Mouse (Mus musculus) MEL (cell line): Measurements from ENCODE around the gene Hck. TPM values are rescaled to one million over a fixed set of nuclear protein-coding genes. Genes with fewer than 3 reads are reported as not detected.

Experiments used
- DNase-seq: peaks from one replicate; pipeline ENCODE4 v3.0.0; 2011; ENCODE audit warnings: low read depth, low spot score
- H3K27ac ChIP-seq: 2 replicates; pipeline ENCODE4 v1.5.1; 2012; ENCODE audit warnings: low read depth, mild to moderate bottlenecking, control low read depth, low read length, moderate library complexity; ENCODE audit not compliant: control insufficient read depth
- H3K27me3 ChIP-seq, 2 experiments: fragments of 150-350 bp in 1 of 2; sonication (generic) in 1 of 2; 2 replicates each; pipeline ENCODE4 v1.6.1; 2012; ENCODE audit warnings: low read length in 2 of 2, mild to moderate bottlenecking in 2 of 2, improper control_type of control experiment in 1 of 2, moderate library complexity in 1 of 2; ENCODE audit not compliant: insufficient read depth in 2 of 2, control insufficient read depth in 1 of 2
- H3K36me3 ChIP-seq, 2 experiments: 2 replicates each; pipeline ENCODE4 v1.6.1; 2012 to 2014; ENCODE audit warnings: low read length in 2 of 2, improper control_type of control experiment in 1 of 2, inconsistent platforms in 1 of 2, mild to moderate bottlenecking in 1 of 2; ENCODE audit not compliant: insufficient read depth in 2 of 2, control insufficient read depth in 1 of 2
- H3K4me1 ChIP-seq, 2 experiments: fragments of 150-350 bp in 1 of 2; sonication (generic) in 1 of 2; 2 replicates each; pipeline ENCODE4 v1.6.1; 2012; ENCODE audit warnings: low read length in 2 of 2, improper control_type of control experiment in 1 of 2, mild to moderate bottlenecking in 1 of 2; ENCODE audit not compliant: insufficient read depth in 2 of 2, control insufficient read depth in 1 of 2
- H3K4me3 ChIP-seq, 2 experiments: fragments of 150-350 bp in 1 of 2; sonication (generic) in 1 of 2; 2 replicates each; pipeline ENCODE4 v1.5.1; 2012; ENCODE audit warnings: low read depth in 2 of 2, low read length in 2 of 2, mild to moderate bottlenecking in 2 of 2, moderate library complexity in 2 of 2, control low read depth in 1 of 2, improper control_type of control experiment in 1 of 2; ENCODE audit not compliant: control insufficient read depth in 1 of 2, insufficient read depth in 1 of 2
- H3K79me2 ChIP-seq: 2 replicates; pipeline ENCODE4 v1.6.1; 2012; ENCODE audit warnings: mild to moderate bottlenecking, low read length, moderate library complexity; ENCODE audit not compliant: control insufficient read depth, poor library complexity, insufficient read depth
- H3K9ac ChIP-seq: 2 replicates; pipeline ENCODE4 v1.6.1; 2012; ENCODE audit warnings: low read depth, mild to moderate bottlenecking, control low read depth, low read length, moderate library complexity; ENCODE audit not compliant: control insufficient read depth, poor library complexity, severe bottlenecking
- H3K9me3 ChIP-seq: fragments of 150-350 bp; sonication (generic); replicated peaks from 2 replicates; pipeline ENCODE4 v1.6.1; 2012; ENCODE audit warnings: mild to moderate bottlenecking, low read length, improper control_type of control experiment, moderate library complexity; ENCODE audit not compliant: insufficient read depth
- BHLHE40 ChIP-seq: IDR thresholded peaks from 2 replicates; pipeline ENCODE4 v1.6.1; 2012; ENCODE audit warnings: low read depth, mild to moderate bottlenecking, inconsistent platforms, low read length, improper control_type of control experiment, borderline replicate concordance
- CHD1 ChIP-seq: IDR thresholded peaks from 2 replicates; pipeline ENCODE4 v1.6.1; 2012; ENCODE audit warnings: low read depth, mild to moderate bottlenecking, inconsistent platforms, low read length, improper control_type of control experiment
- CHD2 ChIP-seq: IDR thresholded peaks from 2 replicates; pipeline ENCODE4 v1.6.1; 2011; ENCODE audit warnings: low read length, improper control_type of control experiment
- ELF1 ChIP-seq: IDR thresholded peaks from 2 replicates; pipeline ENCODE4 v1.6.1; 2014; ENCODE audit warnings: low read depth, mild to moderate bottlenecking, inconsistent platforms, low read length, improper control_type of control experiment, moderate library complexity
- EP300 ChIP-seq, 2 experiments: IDR thresholded peaks; 2 replicates each; pipeline ENCODE4 v1.6.1; 2011; ENCODE audit warnings: improper control_type of control experiment in 2 of 2, low read length in 2 of 2, low read depth in 1 of 2, mild to moderate bottlenecking in 1 of 2
- ETS1 ChIP-seq: IDR thresholded peaks from 2 replicates; pipeline ENCODE4 v1.6.1; 2012; ENCODE audit warnings: low read depth, mild to moderate bottlenecking, inconsistent platforms, low read length, improper control_type of control experiment, moderate library complexity
- GABPA ChIP-seq: IDR thresholded peaks from 2 replicates; pipeline ENCODE4 v1.6.1; 2012; ENCODE audit warnings: low read depth, mild to moderate bottlenecking, inconsistent platforms, low read length, improper control_type of control experiment, moderate library complexity
- GATA1 ChIP-seq: IDR thresholded peaks from 2 replicates; pipeline ENCODE4 v1.6.1; 2011; ENCODE audit warnings: low read depth, low read length, improper control_type of control experiment
- MAFK ChIP-seq: IDR thresholded peaks from 2 replicates; pipeline ENCODE4 v1.6.1; 2011; ENCODE audit warnings: low read depth, mild to moderate bottlenecking, low read length, improper control_type of control experiment, borderline replicate concordance
- MAX ChIP-seq: IDR thresholded peaks from 2 replicates; pipeline ENCODE4 v1.6.1; 2011; ENCODE audit warnings: low read length, improper control_type of control experiment
- MAZ ChIP-seq: IDR thresholded peaks from 2 replicates; pipeline ENCODE4 v1.6.1; 2012; ENCODE audit warnings: low read depth, mild to moderate bottlenecking, inconsistent platforms, low read length, improper control_type of control experiment
- MXI1 ChIP-seq: IDR thresholded peaks from 2 replicates; pipeline ENCODE4 v1.6.1; 2011; ENCODE audit warnings: mild to moderate bottlenecking, low read depth, low read length, improper control_type of control experiment
- MYB ChIP-seq: IDR thresholded peaks from 2 replicates; pipeline ENCODE4 v1.6.1; 2011; ENCODE audit warnings: mild to moderate bottlenecking, low read depth, low read length, improper control_type of control experiment
- MYC ChIP-seq: IDR thresholded peaks from 2 replicates; pipeline ENCODE4 v1.6.1; 2011; ENCODE audit warnings: low read depth, mild to moderate bottlenecking, low read length, improper control_type of control experiment, moderate library complexity
- NELFE ChIP-seq: IDR thresholded peaks from 2 replicates; pipeline ENCODE4 v1.6.1; 2011; ENCODE audit warnings: low read depth, low read length, improper control_type of control experiment
- NRF1 ChIP-seq: IDR thresholded peaks from 2 replicates; pipeline ENCODE4 v1.6.1; 2014; ENCODE audit warnings: low read depth, mild to moderate bottlenecking, inconsistent platforms, low read length, improper control_type of control experiment, moderate library complexity; ENCODE audit not compliant: poor library complexity, insufficient read depth, severe bottlenecking
- POLR2A ChIP-seq, 2 experiments: IDR thresholded peaks; 2 replicates each; pipeline ENCODE4 v1.6.1; 2011 to 2012; ENCODE audit warnings: low read length in 2 of 2, mild to moderate bottlenecking in 2 of 2, control low read depth in 1 of 2, improper control_type of control experiment in 1 of 2, low read depth in 1 of 2, moderate library complexity in 1 of 2; ENCODE audit not compliant: control insufficient read depth in 1 of 2, insufficient read depth in 1 of 2, poor library complexity in 1 of 2
- RAD21 ChIP-seq: IDR thresholded peaks from 2 replicates; pipeline ENCODE4 v1.6.1; 2011; ENCODE audit warnings: mild to moderate bottlenecking, low read depth, low read length, improper control_type of control experiment
- SIN3A ChIP-seq: IDR thresholded peaks from 2 replicates; pipeline ENCODE4 v1.6.1; 2012; ENCODE audit warnings: low read length, improper control_type of control experiment, inconsistent platforms
- SMC3 ChIP-seq: IDR thresholded peaks from 2 replicates; pipeline ENCODE4 v1.6.1; 2011; ENCODE audit warnings: low read depth, low read length, improper control_type of control experiment
- TAL1 ChIP-seq: IDR thresholded peaks from 2 replicates; pipeline ENCODE4 v1.6.1; 2012; ENCODE audit warnings: mild to moderate bottlenecking, inconsistent platforms, low read length, moderate library complexity, mixed read lengths
- TCF12 ChIP-seq: IDR thresholded peaks from 2 replicates; pipeline ENCODE4 v1.6.1; 2014; ENCODE audit warnings: low read depth, mild to moderate bottlenecking, inconsistent platforms, low read length, improper control_type of control experiment, moderate library complexity
- polyA plus RNA-seq, 2 experiments: library from polyadenylated mRNA; stranded (reverse) in 1 of 2; unstranded in 1 of 2; fragments of >175 nt in 1 of 2; fragments of >200 nt in 1 of 2; gene quantifications; 2 replicates each; pipeline versions ENCODE4 v1.2.1 to v1.2.4; 2012; ENCODE audit warnings: low replicate concordance in 2 of 2, low read depth in 1 of 2; ENCODE audit not compliant: insufficient read length in 2 of 2, insufficient read depth in 1 of 2, missing spikeins in 1 of 2
- total RNA-seq: library from RNA; depleted of rRNA; stranded (reverse); fragments of 300-350 nt; gene quantifications from 2 replicates; pipeline ENCODE4 v1.2.3, GENCODE M21; 2012; rRNA removed

The Hck gene
- total and polyA plus RNA-seq, 3 experiments = not detected

- DNase-seq = peak; percentile 79
- H3K9me3 ChIP-seq = no peaks in the 10 kb centered on the region
- H3K4me3 ChIP-seq = no peak overlapping the region
- TF ChIP-seq GATA1 = peak; percentile 63; the same call in 1 of the 2 replicates
- no peak for TF ChIP-seq MAFK
- no peak for TF ChIP-seq CHD1
- peak; percentile 64 to 81 for TF ChIP-seq EP300 (IDR thresholded peaks at IDR 0.05; ENCODE audit: low read depth in 1 of 2, low read length in 2 of 2)
- TF ChIP-seq POLR2A (IDR thresholded peaks at IDR 0.05; ENCODE audit: control insufficient read depth in 1 of 2, insufficient read depth in 1 of 2, low read depth in 1 of 2, low read length in 2 of 2, poor library complexity in 1 of 2) = no peak
- no peak for TF ChIP-seq MYB
- no peak for TF ChIP-seq SMC3
- TF ChIP-seq MXI1 = peak; percentile 33; the same call in 1 of the 2 replicates
- TF ChIP-seq SIN3A = peak; percentile 69; the same call in 1 of the 2 replicates
- no peak for TF ChIP-seq NELFE
- peak; percentile 31; the same call in 1 of the 2 replicates for TF ChIP-seq MAX
- TF ChIP-seq MYC = peak; percentile 66; the same call in 1 of the 2 replicates
- TF ChIP-seq RAD21 = no peak
- no peak for TF ChIP-seq NRF1
- peak; percentile 96 for TF ChIP-seq ETS1
- no peak for TF ChIP-seq BHLHE40
- peak; percentile 33; the same call in 1 of the 2 replicates for TF ChIP-seq ELF1
- TF ChIP-seq TCF12 = 0 out of 2 replicates have a peak, but pooled peaks have one; percentile 18
- TF ChIP-seq MAZ = no peak
- no peak for TF ChIP-seq CHD2
- 0 out of 2 replicates have a peak, but pooled peaks have one; percentile 12 for TF ChIP-seq TAL1
- TF ChIP-seq GABPA = no peak
- H3K27ac ChIP-seq = peak overlapping the region; percentile 70; the same call in 1 of the 2 replicates
- peaks cover 5 to 30% of the 10 kb centered on the region in 2 experiments for H3K4me1 ChIP-seq
- H3K9ac ChIP-seq = no peak overlapping the region
- no peaks in the 10 kb centered on the region for H3K79me2 ChIP-seq
- H3K36me3 ChIP-seq = peaks cover 0 to 23% of the 10 kb centered on the region in 2 experiments; a peak in 3 of 4 replicates
- H3K27me3 ChIP-seq = no peaks in the 10 kb centered on the region
Measured at GRCm38 (mm10) chr2:153199114-153199513, 90.8 kb downstream of the Hck start.

Other genes with a start within 250 kb of the Hck start
- not detected in 2 replicates for gene Mylk2, start 197.1 kb upstream of the Hck start, total RNA-seq
- not detected for gene Mylk2, start 197.1 kb upstream of the Hck start, polyA plus RNA-seq
- not detected in 2 replicates for gene Foxs1, start 175.3 kb upstream of the Hck start, total RNA-seq
- not detected for gene Foxs1, start 175.3 kb upstream of the Hck start, polyA plus RNA-seq
- gene Dusp15, start 156.8 kb upstream of the Hck start, total RNA-seq = not detected in 2 replicates
- gene Dusp15, start 156.8 kb upstream of the Hck start, polyA plus RNA-seq = not detected
- gene Ttll9, start 146.0 kb upstream of the Hck start, total RNA-seq = 0.10 and 0.19 TPM in 2 replicates
- gene Ttll9, start 146.0 kb upstream of the Hck start, polyA plus RNA-seq = under 1 TPM in 1 of 2 experiments, not detected in 1; 0.07 TPM
- gene Pdrg1, start 93.0 kb upstream of the Hck start, total RNA-seq = 48.3 and 62.2 TPM in 2 replicates
- 10 to 100 TPM in 1 of 2 experiments, not detected in 1; 67.2 TPM for gene Pdrg1, start 93.0 kb upstream of the Hck start, polyA plus RNA-seq
- gene Xkr7, start 76.6 kb upstream of the Hck start, total RNA-seq = not detected in 2 replicates
- gene Xkr7, start 76.6 kb upstream of the Hck start, polyA plus RNA-seq = not detected
- not detected in 2 replicates for gene Ccm2l, start 42.5 kb upstream of the Hck start, total RNA-seq
- gene Ccm2l, start 42.5 kb upstream of the Hck start, polyA plus RNA-seq = not detected
- gene Tm9sf4, start 52.8 kb downstream of the Hck start, total RNA-seq = 16.1 and 16.8 TPM in 2 replicates
- 100 to 1,000 TPM in 1 of 2 experiments, 10 to 100 TPM in 1; 29.8 to 269 TPM for gene Tm9sf4, start 52.8 kb downstream of the Hck start, polyA plus RNA-seq
- 4.0 and 4.3 TPM in 2 replicates for gene Tspyl3, start 117.0 kb downstream of the Hck start, total RNA-seq
- gene Tspyl3, start 117.0 kb downstream of the Hck start, polyA plus RNA-seq = 10 to 100 TPM in 1 of 2 experiments, 1 to 10 TPM in 1; 9.8 to 47.3 TPM
- 5.9 and 6.0 TPM in 2 replicates for gene Plagl2, start 133.0 kb downstream of the Hck start, total RNA-seq
- 10 to 100 TPM in 1 of 2 experiments, not detected in 1; 34.4 TPM for gene Plagl2, start 133.0 kb downstream of the Hck start, polyA plus RNA-seq
- 20.2 and 20.5 TPM in 2 replicates for gene Pofut1, start 133.1 kb downstream of the Hck start, total RNA-seq
- 10 to 100 TPM in 1 of 2 experiments, not detected in 1; 28.7 TPM for gene Pofut1, start 133.1 kb downstream of the Hck start, polyA plus RNA-seq
- gene Kif3b, start 182.9 kb downstream of the Hck start, total RNA-seq = 10.0 and 11.0 TPM in 2 replicates
- 10 to 100 TPM; 17.9 to 34.2 TPM for gene Kif3b, start 182.9 kb downstream of the Hck start, polyA plus RNA-seq
- gene Asxl1, start 237.4 kb downstream of the Hck start, total RNA-seq = 15.2 and 20.6 TPM in 2 replicates
- 10 to 100 TPM in 1 of 2 experiments, not detected in 1; 35.5 TPM for gene Asxl1, start 237.4 kb downstream of the Hck start, polyA plus RNA-seq